Mouse (Mus musculus): ENCODE measurements at regions not wholly inside any gene's neighbourhood (a gene's known extent, or its start where the extent isn't known, plus 50 kb on each side); places are given as distances from the start of the nearest gene placed in this dataset.

DNA sequence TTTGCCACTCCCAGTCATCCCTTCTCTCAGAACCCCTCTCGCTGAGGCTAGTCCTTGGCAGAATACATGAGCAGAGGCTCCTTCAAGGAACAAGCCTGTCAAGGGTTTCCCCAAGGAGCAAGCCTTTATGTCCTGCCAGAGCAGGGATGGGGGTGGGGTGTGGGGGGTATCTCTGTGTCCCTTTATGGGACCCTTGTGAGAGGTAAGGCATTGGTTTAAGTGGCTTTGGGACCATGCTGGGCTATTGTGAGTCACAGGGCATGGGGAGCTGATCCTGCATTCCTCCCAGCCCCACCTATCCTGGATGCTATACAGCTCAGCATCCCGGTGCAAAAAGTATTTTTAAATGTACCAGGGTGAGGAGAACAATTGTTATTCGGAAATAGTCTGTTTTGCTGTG lies 641.1 kb upstream of the Fam19a5 start:
- DNase-seq (ENCODE audit: low read depth), result no peak

DNA sequence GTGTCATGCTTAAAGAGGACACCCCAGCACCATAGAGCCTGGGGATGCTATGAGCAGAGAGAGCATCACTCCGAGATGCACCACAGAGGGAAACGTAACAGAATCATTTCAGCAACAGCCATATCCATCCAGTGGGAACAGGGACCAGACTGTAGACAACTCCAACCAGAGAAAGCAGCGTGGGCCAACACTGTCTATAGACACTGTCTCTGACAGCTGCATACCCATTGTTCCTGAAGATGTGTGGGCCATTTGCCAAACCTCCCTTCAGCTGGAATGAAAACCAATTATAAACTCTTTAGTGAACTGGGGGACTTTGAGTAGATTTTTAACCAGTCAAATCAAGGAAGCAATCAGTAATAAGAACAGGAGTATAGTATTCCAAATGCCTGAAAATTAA lies 630.8 kb upstream of the Fam19a5 start:
- no peak for DNase-seq (ENCODE audit: low read depth)

DNA sequence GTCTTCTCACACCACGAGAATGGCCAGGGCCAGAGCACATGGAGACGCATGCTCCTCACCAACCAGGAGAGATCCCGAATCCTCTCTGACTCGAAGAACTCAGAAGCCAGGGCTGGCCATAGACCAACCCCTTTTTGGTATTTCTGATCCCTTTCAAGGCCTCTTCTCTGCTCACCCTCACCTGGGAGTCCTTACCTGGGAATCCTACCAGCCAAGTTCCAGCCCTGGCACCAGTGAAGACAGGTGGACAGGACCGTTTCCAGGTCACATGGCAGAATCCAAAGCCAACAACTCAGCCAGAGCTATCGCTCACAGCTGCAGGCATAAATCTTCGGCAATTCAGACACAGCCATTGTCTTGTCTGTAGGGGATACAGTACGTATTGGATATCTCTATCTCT lies 626.2 kb upstream of the Fam19a5 start:
- DNase-seq (ENCODE audit: low read depth), result no peak

DNA sequence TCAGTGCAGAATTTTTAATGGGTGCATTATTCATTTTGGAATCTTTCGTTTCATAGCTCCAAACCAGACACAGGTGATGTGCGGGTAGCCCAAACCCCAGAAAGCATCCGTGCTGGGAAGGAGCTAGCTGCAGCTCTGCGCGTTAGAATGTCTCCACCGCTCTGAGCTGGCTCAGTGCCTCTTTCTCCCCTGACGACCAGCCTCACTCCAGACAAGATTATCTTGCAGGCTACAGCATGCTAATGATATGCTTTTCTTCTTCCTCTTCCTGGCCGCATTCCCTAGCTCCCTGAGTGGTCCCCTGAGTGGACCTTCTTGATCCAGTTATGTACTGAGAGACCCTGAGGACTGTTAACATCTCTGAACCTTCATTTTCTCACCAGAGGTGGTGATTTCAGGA lies 624.4 kb upstream of the Fam19a5 start:
- DNase-seq (ENCODE audit: low read depth), result no peak

DNA sequence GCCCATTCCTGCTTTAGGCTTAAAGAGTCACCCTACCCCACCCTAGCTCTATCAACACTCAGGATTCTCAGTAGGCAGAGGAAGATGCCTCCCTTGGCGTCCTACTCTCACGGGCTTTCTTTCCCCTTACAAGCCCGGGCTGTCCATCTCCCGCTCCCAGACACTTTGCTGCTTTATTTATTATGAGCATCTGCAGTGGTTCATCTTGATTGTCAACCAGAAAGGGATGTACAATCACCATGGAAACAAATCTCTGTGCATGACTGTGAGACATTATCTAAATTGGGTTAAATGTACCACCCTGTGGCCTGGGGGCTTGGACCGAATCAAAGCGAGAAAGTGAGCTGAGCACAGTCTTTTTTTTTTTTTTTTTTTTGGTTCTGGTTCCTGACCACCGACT lies 623.9 kb upstream of the Fam19a5 start:
- DNase-seq (ENCODE audit: low read depth), result no peak

DNA sequence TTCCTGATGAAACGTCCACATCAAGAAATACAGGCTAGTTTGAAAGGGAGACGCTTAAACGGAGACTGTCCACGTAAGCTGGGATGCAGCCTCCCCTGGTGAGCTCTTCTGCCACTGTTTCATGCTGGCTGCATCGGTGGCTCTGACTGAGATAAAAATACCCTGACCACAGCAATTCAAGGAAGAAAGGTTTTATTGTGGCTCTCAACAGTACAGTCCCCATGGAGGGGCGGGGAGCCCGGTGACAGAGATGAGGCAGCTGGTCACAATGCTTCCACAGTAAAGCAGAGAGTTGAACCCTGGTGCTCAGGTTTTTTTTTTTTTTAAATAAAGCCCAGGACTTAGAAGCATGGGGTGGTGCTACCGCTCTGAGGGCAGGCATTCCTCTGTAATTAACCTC lies 622.7 kb upstream of the Fam19a5 start:
- DNase-seq (ENCODE audit: low read depth), result no peak

DNA sequence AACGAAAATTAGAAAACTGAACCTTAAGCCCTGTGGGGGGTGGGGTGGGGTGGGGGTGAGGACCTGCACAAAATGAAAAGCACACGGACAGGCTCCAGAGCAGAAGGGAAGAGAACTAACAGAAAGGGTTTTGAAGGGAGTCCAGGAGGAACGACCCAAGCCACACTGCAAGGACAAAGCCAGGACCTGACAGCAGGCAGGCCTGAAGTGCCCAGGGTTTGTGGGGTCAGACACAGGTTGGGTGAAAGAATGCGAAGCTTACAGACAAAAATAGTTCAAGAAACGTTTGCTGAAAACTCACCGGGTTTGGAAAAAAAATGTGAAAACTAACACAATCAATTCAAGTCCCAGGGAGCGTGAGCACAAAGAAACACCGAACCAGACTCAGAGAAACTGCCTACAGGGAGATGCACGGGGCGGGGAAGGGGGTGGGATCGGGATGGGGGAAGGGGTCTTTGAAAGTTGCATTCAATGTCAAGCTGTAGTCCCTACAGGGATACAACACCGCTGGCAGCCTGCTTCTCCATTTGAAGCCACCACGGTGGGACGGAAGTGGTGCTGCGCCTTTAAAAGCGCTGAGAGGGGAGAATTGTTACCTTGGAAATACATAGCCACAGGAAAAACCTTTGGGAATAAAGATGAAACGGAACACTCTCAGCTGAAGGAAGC lies 618.9 kb upstream of the Fam19a5 start:
- DNase-seq (ENCODE audit: low read depth), result no peak

DNA sequence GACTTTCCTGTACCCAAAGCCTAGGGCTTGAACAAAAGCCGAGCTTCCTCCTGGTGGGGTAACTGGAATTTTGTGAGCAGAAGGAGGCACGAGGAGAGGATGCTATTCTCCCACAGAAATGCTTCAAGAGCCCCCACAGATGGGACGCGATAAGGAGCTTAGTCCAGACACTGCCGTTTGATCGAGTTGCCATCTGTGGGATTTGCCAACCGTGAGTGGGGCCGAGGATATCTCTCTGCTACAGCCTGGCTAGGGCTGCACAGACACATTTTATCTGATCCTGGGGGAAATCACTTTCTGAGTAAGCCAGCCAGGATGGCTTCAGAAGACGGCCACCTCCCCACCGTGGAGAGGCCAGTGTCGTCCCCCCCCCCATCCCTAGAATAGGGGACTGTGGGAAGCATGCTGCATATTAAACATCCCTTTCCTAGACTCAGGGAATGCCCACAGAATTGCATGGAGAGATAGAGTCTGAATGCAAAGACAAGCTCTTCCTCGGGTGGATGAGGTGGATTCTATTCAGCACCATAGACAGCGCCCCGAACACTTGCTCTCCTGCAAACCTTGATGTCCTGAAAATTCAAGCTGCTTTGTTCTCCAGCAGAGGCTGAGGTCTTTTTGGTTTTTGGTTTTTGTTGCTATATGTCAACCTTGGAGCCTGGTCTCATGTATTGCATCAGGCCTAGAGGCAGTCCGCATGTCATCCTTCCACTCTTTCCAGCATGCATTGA lies 611.6 kb upstream of the Fam19a5 start:
- DNase-seq (ENCODE audit: low read depth), result no peak

DNA sequence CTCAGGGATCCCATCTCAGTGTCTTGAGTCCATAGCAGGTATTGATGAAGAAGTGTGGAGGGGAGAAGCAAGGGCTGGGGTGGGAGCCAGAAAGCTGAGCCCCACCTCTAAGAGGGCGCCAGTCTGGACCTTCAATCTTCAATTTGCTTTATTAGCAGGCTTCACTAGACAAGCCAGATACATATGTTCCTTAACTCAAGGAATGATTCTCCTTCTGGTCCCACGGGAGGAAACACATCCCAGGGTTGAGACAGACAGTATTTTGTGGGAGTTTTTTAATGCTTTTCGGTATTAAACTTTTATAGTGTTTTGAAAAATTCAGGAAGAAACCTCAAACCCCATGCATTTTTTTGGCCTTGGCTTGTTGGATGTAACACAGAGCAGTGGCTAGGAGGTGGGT lies 606.7 kb upstream of the Fam19a5 start:
- no peak for DNase-seq (ENCODE audit: low read depth)

DNA sequence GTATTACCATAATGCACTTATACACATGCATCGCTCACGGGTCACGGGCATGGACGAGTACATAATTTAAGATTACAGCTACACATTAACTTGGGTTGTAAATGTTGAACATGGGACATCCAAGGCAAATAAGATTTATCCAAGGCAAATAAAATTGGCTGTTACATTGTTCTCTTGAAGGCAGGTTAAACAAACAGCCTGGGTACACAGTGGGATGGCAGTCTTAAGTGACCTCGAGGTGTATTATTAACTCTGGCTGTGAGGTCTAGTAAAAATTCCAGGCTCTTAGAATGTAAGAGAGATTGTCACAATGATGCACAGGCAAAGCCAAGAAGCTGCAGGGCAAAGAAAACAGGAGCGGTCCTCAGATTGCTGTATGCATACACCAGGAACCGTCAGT lies 599.6 kb upstream of the Fam19a5 start:
- DNase-seq (ENCODE audit: low read depth), result no peak

DNA sequence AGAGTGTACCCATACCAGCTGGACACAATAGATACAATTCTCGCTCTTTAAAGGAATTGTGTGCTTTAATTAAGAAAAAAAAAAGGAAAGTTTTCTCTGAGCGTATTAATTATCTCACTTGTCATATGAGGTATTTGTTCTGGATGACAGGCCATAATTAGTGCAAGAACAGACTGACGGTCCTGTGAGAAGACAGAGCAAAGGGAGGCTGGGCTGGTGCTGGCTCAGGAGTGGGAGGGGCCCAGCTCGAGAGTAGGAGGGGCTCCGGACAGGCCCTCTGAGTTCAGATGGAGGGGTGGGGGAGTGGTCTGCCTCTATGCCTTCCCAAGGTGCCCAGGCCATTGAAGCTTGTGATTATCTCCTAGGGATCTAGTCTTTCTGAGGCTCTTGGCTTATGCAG lies 591.5 kb upstream of the Fam19a5 start:
- no peak for DNase-seq (ENCODE audit: low read depth)

DNA sequence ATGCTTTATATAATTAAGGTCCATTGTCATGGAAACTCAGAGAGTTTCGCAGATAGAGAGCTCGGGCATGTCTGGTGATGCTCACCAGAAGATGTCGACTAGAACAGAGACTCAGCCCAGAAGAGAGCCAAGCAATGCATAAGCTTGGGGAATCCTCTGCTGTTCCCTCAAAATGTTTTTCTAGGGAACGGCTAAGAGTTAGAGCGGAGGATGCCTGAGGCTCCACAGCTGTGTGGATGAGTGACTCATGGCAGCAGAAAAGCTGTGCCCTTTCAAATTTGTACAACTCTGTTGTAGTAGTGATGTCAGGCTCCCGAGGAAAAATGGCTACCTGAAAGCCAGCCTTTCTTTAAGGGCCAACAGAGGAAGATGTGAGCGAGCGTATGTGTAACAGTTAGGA lies 586.2 kb upstream of the Fam19a5 start:
- no peak for DNase-seq (ENCODE audit: low read depth)

DNA sequence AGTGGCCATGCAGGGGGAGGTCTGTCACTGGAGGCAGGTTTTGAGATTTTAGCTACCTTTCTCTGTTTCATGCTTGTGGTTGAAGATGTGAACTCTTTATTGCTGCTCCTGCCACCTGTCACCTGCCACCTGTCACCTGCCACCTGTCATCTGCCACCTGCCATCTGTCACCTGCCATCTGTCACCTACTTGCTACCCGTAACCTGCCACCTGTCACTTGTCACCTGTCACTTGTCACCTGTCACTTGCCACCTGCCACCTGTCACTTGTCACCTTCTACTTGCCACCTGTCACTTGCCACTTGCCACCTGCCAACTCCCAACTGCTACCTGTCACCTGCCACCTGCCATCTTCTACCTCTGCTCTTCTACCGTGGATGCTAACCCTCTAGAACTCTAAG lies 581.2 kb upstream of the Fam19a5 start:
- no peak for DNase-seq (ENCODE audit: low read depth)

DNA sequence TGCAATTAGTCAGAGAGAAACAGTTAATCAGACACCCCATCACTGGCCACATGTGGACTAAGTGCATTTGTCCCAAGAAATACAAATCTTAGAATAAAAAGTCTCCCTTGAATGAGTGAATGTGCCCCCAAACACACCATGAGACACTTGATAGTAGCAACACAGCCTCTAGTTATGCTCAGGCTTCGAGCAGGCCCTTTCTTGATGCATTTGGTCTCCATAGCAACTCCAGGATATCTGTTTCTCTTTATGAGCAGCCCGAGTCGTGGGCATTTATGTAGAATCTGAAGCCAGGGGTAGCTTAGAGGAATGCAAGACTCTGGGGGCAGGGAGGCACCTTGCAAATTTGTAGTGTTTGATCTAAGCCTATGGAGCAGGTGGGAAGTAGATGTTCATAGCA lies 580.6 kb upstream of the Fam19a5 start:
- DNase-seq (ENCODE audit: low read depth), result no peak

DNA sequence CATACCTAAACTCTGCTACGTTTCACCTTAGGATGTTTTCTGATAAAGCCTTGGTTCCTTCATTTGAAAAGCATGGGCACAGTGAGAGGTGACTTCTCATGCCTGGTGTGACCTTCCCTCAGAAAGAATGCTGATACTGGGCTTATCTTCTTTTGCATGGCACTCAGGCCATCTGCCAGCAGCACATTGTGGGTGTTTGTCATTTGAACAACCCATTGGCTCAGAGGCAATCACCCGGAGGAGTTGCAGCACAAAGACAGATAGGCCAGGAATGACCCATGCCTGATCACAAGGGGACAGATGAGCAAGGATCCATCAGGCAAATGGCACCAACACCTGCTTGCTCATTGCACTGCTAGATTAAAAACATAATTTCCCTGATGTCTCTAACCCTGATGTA lies 572.7 kb upstream of the Fam19a5 start:
- no peak for DNase-seq (ENCODE audit: low read depth)

DNA sequence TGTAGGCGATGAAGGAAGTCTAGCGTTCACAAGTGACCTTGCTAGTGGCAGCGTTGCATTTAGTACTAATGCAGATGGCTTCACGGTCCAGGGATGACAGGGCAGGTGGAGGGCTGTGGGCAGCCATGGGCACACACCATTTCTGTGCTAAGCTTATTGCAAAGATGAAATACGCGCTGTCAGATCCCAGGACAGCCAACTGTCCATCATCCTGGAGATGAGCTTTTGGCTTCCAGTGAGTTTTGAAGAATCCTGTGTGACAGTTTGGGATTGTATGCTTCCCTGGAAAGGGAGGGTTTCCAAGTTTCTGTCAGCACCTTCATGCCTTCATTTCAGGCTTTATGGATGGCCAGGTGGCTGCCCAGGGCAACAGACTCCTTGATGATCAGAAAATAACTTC lies 547.9 kb upstream of the Fam19a5 start:
- DNase-seq (ENCODE audit: low read depth), result no peak

DNA sequence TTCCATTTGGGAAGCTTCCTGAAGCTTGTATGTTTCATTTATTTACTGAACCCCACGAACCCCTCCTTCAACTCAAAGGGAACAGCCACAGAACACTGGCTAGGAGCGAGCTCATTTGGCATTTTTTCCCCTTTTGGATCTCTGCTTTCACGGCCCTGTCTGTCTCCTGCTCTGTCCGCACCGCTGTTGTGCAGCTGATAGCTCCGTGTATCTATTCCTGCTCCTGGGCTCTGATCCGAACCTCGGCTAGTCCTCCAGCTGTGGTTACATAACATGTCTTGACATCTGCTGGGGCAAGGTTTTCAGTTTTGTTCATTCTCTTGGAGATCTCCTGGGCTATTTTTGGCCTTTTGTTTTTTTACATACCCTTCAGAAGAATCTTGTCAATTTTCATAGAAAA lies 525.1 kb upstream of the Fam19a5 start:
- DNase-seq (ENCODE audit: low read depth), result no peak

DNA sequence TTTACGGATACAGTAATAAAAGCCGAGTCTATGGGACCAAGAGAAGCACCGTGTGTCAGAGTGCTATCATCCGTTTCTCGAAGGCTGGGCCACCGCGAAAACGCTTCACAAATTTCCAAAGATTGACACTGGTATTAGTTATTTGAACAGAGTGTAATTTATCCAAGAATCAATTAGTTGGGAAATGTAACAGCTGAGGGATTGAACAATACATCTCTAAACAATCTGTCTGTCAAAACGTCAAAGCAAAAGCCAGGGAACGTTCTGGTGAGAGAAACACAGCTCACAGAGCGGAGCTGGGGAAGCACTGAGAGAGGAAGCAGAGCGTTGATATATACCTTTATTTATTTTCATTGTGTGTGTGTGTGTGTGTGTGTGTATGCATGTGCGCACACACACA lies 498.1 kb upstream of the Fam19a5 start:
- no peak for DNase-seq (ENCODE audit: low read depth)

DNA sequence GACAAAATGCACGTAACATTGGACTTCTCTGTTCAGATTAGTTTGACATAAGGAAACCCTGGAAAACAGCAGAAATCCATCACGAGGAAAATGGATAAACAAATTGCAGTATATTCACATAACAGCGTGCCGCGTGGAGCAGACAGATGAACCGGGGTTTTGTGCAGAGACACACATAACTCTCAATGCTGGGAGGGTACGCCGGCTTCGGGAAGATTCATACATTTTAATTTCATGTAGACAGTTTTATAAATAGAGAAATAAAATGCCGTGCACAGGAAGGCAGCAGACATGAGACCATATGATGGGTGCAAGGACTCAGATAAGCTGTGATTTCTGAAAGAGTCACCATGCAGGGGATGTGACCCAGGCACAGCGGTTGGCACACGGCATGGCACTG lies 489.9 kb upstream of the Fam19a5 start:
- no peak for DNase-seq (ENCODE audit: low read depth)

DNA sequence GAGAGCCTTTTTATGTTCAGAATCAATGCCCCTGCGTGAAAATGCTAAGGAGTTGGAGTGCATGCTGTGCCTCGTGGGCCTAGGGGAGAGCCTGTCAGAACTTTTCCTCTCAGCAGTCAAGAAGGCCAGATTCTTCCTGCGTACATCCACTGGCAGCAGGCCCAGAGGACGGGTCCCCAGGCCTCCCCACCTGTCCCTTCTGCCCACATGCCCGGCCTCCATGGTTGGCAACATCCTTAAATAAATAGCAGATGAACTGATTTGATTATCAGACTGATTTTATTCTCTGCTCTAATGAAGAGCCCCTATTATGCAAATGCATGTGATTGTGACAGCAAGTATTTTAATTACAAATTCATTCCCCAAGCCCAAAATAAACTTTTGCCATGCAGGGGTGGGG lies 479.2 kb upstream of the Fam19a5 start:
- DNase-seq (ENCODE audit: low read depth), result no peak

DNA sequence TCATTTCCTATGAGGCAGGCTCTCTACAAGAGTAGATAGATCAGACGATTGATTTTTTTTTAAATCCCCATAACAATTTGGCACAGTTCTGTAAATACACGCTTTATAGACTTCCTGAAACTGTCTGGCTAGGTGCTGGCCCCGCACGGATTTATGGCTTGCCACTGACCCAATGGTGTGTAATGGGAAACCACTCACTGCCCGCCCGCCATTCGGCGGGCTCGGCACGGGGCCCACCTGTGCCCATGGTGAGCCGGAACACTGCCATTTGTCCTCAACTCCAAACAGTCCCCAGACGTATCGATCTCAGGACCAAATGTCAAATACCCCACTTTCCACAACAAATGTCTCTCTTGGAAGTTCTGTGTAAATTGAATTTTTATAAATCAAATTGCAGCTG lies 475.8 kb upstream of the Fam19a5 start:
- DNase-seq (ENCODE audit: low read depth), result no peak

DNA sequence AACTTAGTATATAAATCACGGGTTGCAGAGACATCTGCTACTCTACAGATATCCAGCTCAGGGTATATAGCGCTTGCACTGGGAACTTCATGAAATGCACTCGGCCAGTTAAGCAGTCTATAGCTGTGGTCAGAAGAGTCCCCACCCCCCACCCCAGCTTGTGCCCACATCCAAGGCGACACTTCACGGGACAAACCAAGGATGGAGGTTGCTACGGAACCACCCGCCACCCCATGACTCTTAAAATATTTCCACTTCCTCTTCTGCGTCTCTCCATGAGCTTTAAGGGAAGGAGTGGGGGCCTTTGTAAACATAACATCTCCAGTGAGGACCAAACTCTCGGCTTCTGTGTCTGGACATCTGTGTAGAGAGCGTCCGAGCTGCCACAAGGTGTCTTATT lies 469.5 kb upstream of the Fam19a5 start:
- DNase-seq (ENCODE audit: low read depth), result no peak

DNA sequence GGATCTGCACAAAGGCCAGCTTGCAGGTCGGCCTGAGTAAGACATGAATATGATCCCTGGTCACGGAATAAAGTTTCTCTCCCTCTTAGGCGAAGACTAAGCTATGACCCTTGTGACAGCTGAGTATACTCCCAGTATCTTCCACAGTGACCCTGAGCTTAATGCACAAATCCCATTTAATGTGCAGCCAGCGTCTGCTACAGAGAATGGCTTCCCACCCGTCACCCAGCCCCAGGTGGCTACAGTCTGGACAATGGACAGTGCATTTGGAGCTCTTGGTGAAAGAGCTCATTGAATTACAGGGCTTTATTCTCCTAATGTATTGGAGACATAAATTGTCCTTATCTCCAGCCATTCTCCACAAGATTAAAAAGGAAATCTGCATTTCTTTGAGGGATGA lies 454.3 kb upstream of the Fam19a5 start:
- DNase-seq (ENCODE audit: low read depth), result no peak

DNA sequence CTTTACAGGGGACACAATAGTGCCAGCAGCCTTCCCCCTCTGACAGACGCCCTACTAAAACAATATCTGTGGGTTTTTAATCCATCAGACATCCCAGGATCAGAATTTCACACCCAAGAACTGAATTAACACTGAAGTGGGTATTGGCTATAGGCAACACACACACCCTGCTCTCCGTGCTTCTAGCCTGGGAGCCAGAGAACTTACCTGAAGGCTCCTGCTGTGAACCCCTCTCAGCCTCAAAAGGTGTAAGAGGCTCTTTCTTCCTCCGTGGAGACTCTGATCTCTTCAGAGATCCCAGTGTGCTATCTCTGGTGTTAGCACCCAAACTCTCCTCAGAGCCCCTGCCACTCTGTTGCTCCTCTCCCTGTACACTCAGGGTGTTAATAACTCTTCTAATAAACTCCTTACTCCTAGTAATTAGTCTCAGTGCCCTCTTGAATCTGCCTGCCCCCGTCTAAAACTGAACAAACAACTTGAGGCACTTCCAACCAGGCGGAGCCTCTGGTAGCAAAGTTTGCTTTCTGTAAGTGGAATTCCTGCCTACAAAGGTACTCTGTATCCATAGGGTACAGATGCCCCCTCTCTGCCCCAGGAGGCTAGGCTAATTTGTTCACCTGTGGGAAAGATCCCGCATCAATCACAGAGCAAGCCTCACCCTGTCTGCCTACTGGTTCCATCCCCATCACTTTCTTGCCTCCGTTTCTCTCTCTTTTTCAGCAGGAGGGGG lies 452.9 kb upstream of the Fam19a5 start:
- no peak for DNase-seq (ENCODE audit: low read depth)

All from naive thymus-derived CD4-positive, alpha-beta T cell, adult 2 months (primary cell).